Mouse (Mus musculus) kidney, adult 2 months (tissue): ENCODE data around the gene Crybb1. TPM values are rescaled to one million over a fixed set of nuclear protein-coding genes. Genes with fewer than 3 reads are reported as not detected.

ENCODE experiments used
- DNase-seq: peaks from one replicate; pipeline ENCODE4 v3.0.0; 2021
- H3K27ac ChIP-seq: fragments of 200-500 bp; 2 replicates; pipeline ENCODE4 v1.5.1; 2012; ENCODE audit warnings: low read depth, low read length, control low read depth, inconsistent platforms; ENCODE audit not compliant: insufficient read depth
- H3K27me3 ChIP-seq: fragments of 200-500 bp; replicated peaks from 2 replicates; pipeline ENCODE4 v1.6.1; 2012; ENCODE audit warnings: mild to moderate bottlenecking, moderate library complexity, low read length, inconsistent platforms; ENCODE audit not compliant: control insufficient read depth, insufficient read depth
- H3K36me3 ChIP-seq: fragments of 200-500 bp; 2 replicates; pipeline ENCODE4 v1.6.1; 2012; ENCODE audit warnings: mild to moderate bottlenecking, moderate library complexity, low read length, inconsistent platforms; ENCODE audit not compliant: control insufficient read depth, insufficient read depth
- H3K4me1 ChIP-seq: fragments of 200-500 bp; 2 replicates; pipeline ENCODE4 v1.6.1; 2011; ENCODE audit warnings: low read length; ENCODE audit not compliant: control insufficient read depth, insufficient read depth
- H3K4me3 ChIP-seq: fragments of 200-500 bp; 2 replicates; pipeline ENCODE4 v1.5.1; 2011; ENCODE audit warnings: mild to moderate bottlenecking, low read depth, low read length, control low read depth; ENCODE audit not compliant: insufficient read depth
- CTCF ChIP-seq: fragments of 200-500 bp; conservative IDR thresholded peaks from 2 replicates; pipeline ENCODE4 v1.5.1; 2011; ENCODE audit warnings: low read depth, mild to moderate bottlenecking, control low read depth, low read length, moderate library complexity, mixed read lengths; ENCODE audit not compliant: insufficient read depth, insufficient read length
- POLR2A ChIP-seq: fragments of 200-500 bp; IDR thresholded peaks from one replicate; pipeline ENCODE4 v1.6.1; 2011; ENCODE audit warnings: low read depth, low read length, control low read depth
- WGBS: fragments of 180-500 bp; shearing (Covaris S2); methylation state at CpG from one replicate; pipeline ENCODE4 v1.1.7; 2018; 5-methylcytosine and 5-hydroxymethylcytosine counted together
- polyA plus RNA-seq: library from polyadenylated mRNA; depleted of rRNA; stranded (reverse); fragments of >200 nt; gene quantifications from 2 replicates; pipeline ENCODE4 v1.2.3, GENCODE M21; 2012

Crybb1 gene
- polyA plus RNA-seq, 1 experiment, result 0.14 TPM

- no peak overlapping the region for H3K4me3 ChIP-seq
- H3K27me3 ChIP-seq, result no peaks in the 10 kb centered on the region
- 34% methylated on average over 10 of the region's 10 CpGs for WGBS
- H3K36me3 ChIP-seq, result no peaks in the 10 kb centered on the region
- H3K4me1 ChIP-seq, result no peaks in the 10 kb centered on the region
- DNase-seq, result no peak
- H3K27ac ChIP-seq, result no peak overlapping the region
- TF ChIP-seq CTCF, result no peak
- TF ChIP-seq POLR2A, result no peak
Measured at GRCm38 (mm10) chr5:112265515-112265914, 9.9 kb downstream of the Crybb1 start.

- Histone ChIP-seq H3K4me1 (no peaks in the 10 kb centered on the region), H3K27me3 (no peaks in the 10 kb centered on the region), H3K27ac (no peak overlapping the region), H3K4me3 (no peak overlapping the region), H3K36me3 (no peaks in the 10 kb centered on the region)
- TF ChIP-seq POLR2A, result no peak
- TF ChIP-seq CTCF, result no peak
- no peak for DNase-seq
- WGBS, result 66% methylated on average over 9 of the region's 9 CpGs
Measured at GRCm38 (mm10) chr5:112266011-112266777, 10.6 kb downstream of the Crybb1 start.

GRCm38 (mm10) chr5:112270764-112271541, 15.3 kb downstream of the Crybb1 start:
- TF ChIP-seq CTCF, result no peak
- no peak for TF ChIP-seq POLR2A
- DNase-seq, result no peak
- H3K27ac ChIP-seq, result no peak overlapping the region

GRCm38 (mm10) chr5:112272934-112273333, 17.3 kb downstream of the Crybb1 start:
- no peak for TF ChIP-seq CTCF
- H3K4me1 ChIP-seq, result no peaks in the 10 kb centered on the region
- no peak overlapping the region for H3K4me3 ChIP-seq
- 77% methylated on average over 2 of the region's 2 CpGs for WGBS
- no peak overlapping the region for H3K27ac ChIP-seq
- no peaks in the 10 kb centered on the region for H3K36me3 ChIP-seq
- DNase-seq, result no peak
- H3K27me3 ChIP-seq, result no peaks in the 10 kb centered on the region

More at GRCm38 (mm10) chr5:112270764-112271541, 15.3 kb downstream of the Crybb1 start:
- Histone ChIP-seq H3K36me3 (no peaks in the 10 kb centered on the region), H3K27me3 (no peaks in the 10 kb centered on the region), H3K4me1 (no peaks in the 10 kb centered on the region), H3K4me3 (no peak overlapping the region)
- WGBS, result 33% methylated on average over 24 of the region's 24 CpGs

GRCm38 (mm10) chr5:112273746-112274463, 18.3 kb downstream of the Crybb1 start:
- Histone ChIP-seq H3K27me3 (no peaks in the 10 kb centered on the region), H3K4me1 (peaks cover 2% of the 10 kb centered on the region; the same call in 1 of the 2 replicates), H3K27ac (no peak overlapping the region), H3K4me3 (no peak overlapping the region), H3K36me3 (no peaks in the 10 kb centered on the region)
- WGBS, result 46% methylated on average over 2 of the region's 2 CpGs
- no peak for TF ChIP-seq CTCF
- no peak for TF ChIP-seq POLR2A
- no peak for DNase-seq

- no peak overlapping the region for H3K4me3 ChIP-seq
- TF ChIP-seq CTCF (no peak), POLR2A (no peak)
- no peaks in the 10 kb centered on the region for H3K36me3 ChIP-seq
- no peaks in the 10 kb centered on the region for H3K27me3 ChIP-seq
- peaks cover 3% of the 10 kb centered on the region; the same call in 1 of the 2 replicates for H3K4me1 ChIP-seq
- DNase-seq, result no peak
- H3K27ac ChIP-seq, result no peak overlapping the region
- WGBS, result 15% methylated on average over 4 of the region's 4 CpGs
Measured at GRCm38 (mm10) chr5:112275021-112275804, 19.6 kb downstream of the Crybb1 start.
